ENCODE assay signal across 10 mouse cellular contexts in genomic region chr2:118749341-118749884, GRCm38 (mm10). TPM values are rescaled to one million over a fixed set of nuclear protein-coding genes. Genes with fewer than 3 reads are reported as not detected.
DNase-seq lines count a peak whose midpoint lies in the region; ATAC-seq and TF ChIP-seq lines count a peak whose summit lies in the region.
"Had no signal": no experiment of that assay in that cellular context is flagged by ENCODE, and none has a peak within 500 bp of the region (broad histone marks: within the 10 kb centered on the region; RNA-seq: fewer than 3 reads in every experiment).

No protein-coding gene starts in this region.

- no peaks in the 10 kb centered on the region for H3K9me3 ChIP-seq in liver, embryonic 11.5 days (ENCODE audit: control insufficient read depth, low read length)
- H3K9me3 ChIP-seq in forebrain, embryonic 15.5 days: no peaks in the 10 kb centered on the region
- H3K9me3 ChIP-seq in limb, embryonic 12.5 days: no peaks in the 10 kb centered on the region

- ATAC-seq in liver, embryonic 11.5 days (replicated peaks; ENCODE audit: low FRiP score): no peak
- ATAC-seq in forebrain, embryonic 15.5 days (replicated peaks): no peak
- no peak; the same call in 1 of the 2 replicates for ATAC-seq in limb, embryonic 12.5 days (ENCODE audit: insufficient number of reproducible peaks, insufficient read depth, low FRiP score, low TSS enrichment, low read depth)

- TF ChIP-seq CTCF in olfactory bulb, adult 2 months (IDR thresholded peaks at IDR 0.05; ENCODE audit: insufficient read depth, low read depth, low read length): no peak

- no peak overlapping the region; the same call in 1 of the 2 replicates for H3K9ac ChIP-seq in liver, embryonic 11.5 days (ENCODE audit: low read depth, low read length)
- no peak overlapping the region for H3K9ac ChIP-seq in forebrain, embryonic 15.5 days (replicated peaks)
- H3K9ac ChIP-seq in limb, embryonic 12.5 days (replicated peaks): 0 out of 2 replicates have a peak overlapping the region, but pooled peaks have one; percentile 27

- peak overlapping the region; percentile 22 for H3K4me2 ChIP-seq in liver, embryonic 11.5 days
- H3K4me2 ChIP-seq in forebrain, embryonic 15.5 days (replicated peaks): 0 out of 2 replicates have a peak overlapping the region, but pooled peaks have one; percentile 4
- H3K4me2 ChIP-seq in limb, embryonic 12.5 days: peak overlapping the region; percentile 30

- no peak for TF ChIP-seq POLR2A in olfactory bulb, adult 2 months (IDR thresholded peaks at IDR 0.05; ENCODE audit: insufficient read depth, low read depth, low read length)

- peaks cover 9% of the 10 kb centered on the region; the same call in 1 of the 2 replicates for H3K36me3 ChIP-seq in liver, embryonic 11.5 days (ENCODE audit: control insufficient read depth, insufficient read depth, low read length)
- H3K36me3 ChIP-seq in forebrain, embryonic 15.5 days: no peaks in the 10 kb centered on the region
- H3K36me3 ChIP-seq in limb, embryonic 12.5 days: no peaks in the 10 kb centered on the region

- no peak for DNase-seq in liver, embryonic 11.5 days (ENCODE audit: low spot score)
- DNase-seq in liver: no peak
- no peak for DNase-seq in frontal cortex, postnatal 10 days (ENCODE audit: low spot score in 2 of 2)
- DNase-seq in frontal cortex, postnatal 14 days (ENCODE audit: low spot score in 2 of 2): no peak
- no peak for DNase-seq in adipocyte (ENCODE audit: low spot score)
- DNase-seq: gastrocnemius, adult 2 months; lung, adult 18-20 months had no signal

- H3K27ac ChIP-seq in liver, embryonic 11.5 days (ENCODE audit: low read depth, low read length): peak overlapping the region; percentile 38; the same call in 1 of the 2 replicates
- H3K27ac ChIP-seq in forebrain, embryonic 15.5 days (replicated peaks): no peak overlapping the region
- H3K27ac ChIP-seq in limb, embryonic 12.5 days: peak overlapping the region; percentile 77
- peak overlapping the region; percentile 92 for H3K27ac ChIP-seq in olfactory bulb, adult 2 months (ENCODE audit: insufficient read depth, low read depth, low read length)
- H3K27ac ChIP-seq: gastrocnemius, adult 2 months had no signal

- H3K4me3 ChIP-seq in liver, embryonic 11.5 days (ENCODE audit: low read depth, low read length): no peak overlapping the region
- H3K4me3 ChIP-seq in forebrain, embryonic 15.5 days: no peak overlapping the region
- no peak overlapping the region for H3K4me3 ChIP-seq in limb, embryonic 12.5 days (replicated peaks)
- peak overlapping the region; percentile 19 for H3K4me3 ChIP-seq in olfactory bulb, adult 2 months (ENCODE audit: insufficient read depth, low read depth, low read length)
- H3K4me3 ChIP-seq: gastrocnemius, adult 2 months had no signal

- peaks cover 52% of the 10 kb centered on the region for H3K4me1 ChIP-seq in liver, embryonic 11.5 days (replicated peaks; ENCODE audit: control insufficient read depth, insufficient read depth, low read length)
- peaks cover 52% of the 10 kb centered on the region for H3K4me1 ChIP-seq in forebrain, embryonic 15.5 days
- peaks cover 59% of the 10 kb centered on the region for H3K4me1 ChIP-seq in limb, embryonic 12.5 days (replicated peaks)
- H3K4me1 ChIP-seq in olfactory bulb, adult 2 months (ENCODE audit: control insufficient read depth, insufficient read depth, low read length): peaks cover 35% of the 10 kb centered on the region

- 74% methylated on average over 10 of the region's 10 CpGs for WGBS in liver, embryonic 11.5 days
- WGBS in forebrain, embryonic 15.5 days: 14% methylated on average over 10 of the region's 10 CpGs
- 47% methylated on average over 10 of the region's 10 CpGs for WGBS in limb, embryonic 12.5 days
- 24% methylated on average over 10 of the region's 10 CpGs for WGBS in olfactory bulb, adult 2 months

- H3K27me3 ChIP-seq in liver, embryonic 11.5 days (replicated peaks; ENCODE audit: control insufficient read depth, insufficient read depth, low read length): 0 out of 2 replicates have a peak, but pooled peaks cover 2% of the 10 kb centered on the region
- no peaks in the 10 kb centered on the region for H3K27me3 ChIP-seq in forebrain, embryonic 15.5 days
- H3K27me3 ChIP-seq in limb, embryonic 12.5 days: peaks cover 11% of the 10 kb centered on the region

RNA-seq across cellular contexts. Expression of gene Inafm2, which starts 3.9 kb away (rescaled TPM):
- polyA plus RNA-seq in liver, embryonic 11.5 days (2014; fragmentation: Nextera tagmentation; extraction: Ambion mirVana): 32.3 and 33.0 TPM in 2 replicates
- 25.3 and 27.2 TPM in 2 replicates for polyA plus RNA-seq in forebrain, embryonic 15.5 days (2015; fragmentation: Nextera tagmentation; extraction: Ambion mirVana)
- polyA plus RNA-seq in limb, embryonic 12.5 days (2016; fragmentation: Nextera tagmentation; extraction: Ambion mirVana): 20.6 and 21.3 TPM in 2 replicates
- polyA plus RNA-seq in olfactory bulb, adult 2 months (2012; ENCODE audit: insufficient read depth, insufficient read length, low replicate concordance, missing spikeins): not detected in 2 replicates

RNA-seq across cellular contexts. Expression of gene Ccdc9b, which starts 13.0 kb away (rescaled TPM):
- 0.14 and 0.19 TPM in 2 replicates for polyA plus RNA-seq in liver, embryonic 11.5 days (2014; fragmentation: Nextera tagmentation; extraction: Ambion mirVana)
- polyA plus RNA-seq in forebrain, embryonic 15.5 days (2015; fragmentation: Nextera tagmentation; extraction: Ambion mirVana): 1.3 and 1.6 TPM in 2 replicates
- polyA plus RNA-seq in limb, embryonic 12.5 days (2016; fragmentation: Nextera tagmentation; extraction: Ambion mirVana): 0.51 and 0.74 TPM in 2 replicates
- polyA plus RNA-seq in olfactory bulb, adult 2 months (2012; ENCODE audit: insufficient read depth, insufficient read length, low replicate concordance, missing spikeins): not detected in 2 replicates

RNA-seq across cellular contexts. Expression of gene Plcb2, which starts 21.2 kb away (rescaled TPM):
- polyA plus RNA-seq in liver, embryonic 11.5 days (2014; fragmentation: Nextera tagmentation; extraction: Ambion mirVana): 2.9 and 3.5 TPM in 2 replicates
- polyA plus RNA-seq in forebrain, embryonic 15.5 days (2015; fragmentation: Nextera tagmentation; extraction: Ambion mirVana): 0.63 and 0.69 TPM in 2 replicates
- 0.26 and 0.44 TPM in 2 replicates for polyA plus RNA-seq in limb, embryonic 12.5 days (2016; fragmentation: Nextera tagmentation; extraction: Ambion mirVana)
- polyA plus RNA-seq in olfactory bulb, adult 2 months (2012; ENCODE audit: insufficient read depth, insufficient read length, low replicate concordance, missing spikeins): not detected in 2 replicates

RNA-seq across cellular contexts. Expression of gene Phgr1, which starts 23.2 kb away (rescaled TPM):
- polyA plus RNA-seq in liver, embryonic 11.5 days (2014; fragmentation: Nextera tagmentation; extraction: Ambion mirVana): not detected in 2 replicates
- polyA plus RNA-seq in forebrain, embryonic 15.5 days (2015; fragmentation: Nextera tagmentation; extraction: Ambion mirVana): not detected in 2 replicates
- not detected in 2 replicates for polyA plus RNA-seq in limb, embryonic 12.5 days (2016; fragmentation: Nextera tagmentation; extraction: Ambion mirVana)
- not detected in 2 replicates for polyA plus RNA-seq in olfactory bulb, adult 2 months (2012; ENCODE audit: insufficient read depth, insufficient read length, low replicate concordance, missing spikeins)

RNA-seq across cellular contexts. Expression of gene Disp2, which starts 30.1 kb away (rescaled TPM):
- polyA plus RNA-seq in liver, embryonic 11.5 days (2014; fragmentation: Nextera tagmentation; extraction: Ambion mirVana): 0.32 and 0.60 TPM in 2 replicates
- 24.2 and 25.8 TPM in 2 replicates for polyA plus RNA-seq in forebrain, embryonic 15.5 days (2015; fragmentation: Nextera tagmentation; extraction: Ambion mirVana)
- 0.05 and 0.14 TPM in 2 replicates for polyA plus RNA-seq in limb, embryonic 12.5 days (2016; fragmentation: Nextera tagmentation; extraction: Ambion mirVana)
- 69.0 TPM in 1 of 2 replicates, not detected in the other for polyA plus RNA-seq in olfactory bulb, adult 2 months (2012; ENCODE audit: insufficient read depth, insufficient read length, low replicate concordance, missing spikeins)
